Comparison of ENCODE assay signal across 12 mouse cellular contexts in the genomic region with DNA sequence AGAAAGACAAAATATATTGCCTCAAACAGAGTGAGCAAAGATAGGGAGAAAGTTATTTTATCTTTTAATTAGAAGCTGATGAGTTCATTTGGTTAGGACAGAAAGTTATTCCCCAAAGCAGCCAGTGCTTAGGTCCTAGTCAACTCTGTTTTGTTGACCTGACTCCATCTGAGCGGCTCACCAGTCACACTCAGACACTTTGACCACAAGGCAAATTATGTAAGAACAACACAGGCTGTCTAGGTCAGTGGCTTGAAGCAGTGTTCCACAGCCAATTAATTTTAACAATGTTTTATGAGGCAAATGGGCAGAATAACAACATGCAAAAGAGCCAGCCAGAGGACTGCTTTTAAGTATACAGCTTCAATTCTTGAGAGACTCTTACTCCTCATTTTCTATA.
DNase-seq lines count a peak whose midpoint lies in the region.
"Had no signal": no experiment of that assay in that cellular context is flagged by ENCODE, and none has a peak within 500 bp of the region (broad histone marks: within the 10 kb centered on the region; RNA-seq: fewer than 3 reads in every experiment).

No protein-coding gene starts in this region.

- DNase-seq in Muller cell, postnatal 12 days (ENCODE audit: inconsistent ontology term) = peak; percentile 57
- DNase-seq in brain, adult 2 months (ENCODE audit: low read depth, low spot score) = peak; percentile 12
- DNase-seq in kidney, adult 9 months = peak; percentile 84
- peak; percentile 19 for DNase-seq in kidney, postnatal 10 days
- no peak for DNase-seq in layer of hippocampus, postnatal 25 days (ENCODE audit: extremely low spot score in 1 of 2, low spot score in 1 of 2)
- DNase-seq in urinary bladder, postnatal 25 days (ENCODE audit: low spot score) = no peak
- DNase-seq in MN1 (ENCODE audit: low spot score) = no peak
- no peak for DNase-seq in adrenal gland, postnatal 25 days
- DNase-seq: cerebellum, adult 11-12 months; cerebellum, adult 9-10 months; cerebellum, postnatal 25 days; gastrocnemius, postnatal 10 days had no signal

Comparison
In these comparisons a context has a peak if more than half of its experiments do, and no peak if none do; other contexts are left out.
1. DNase-seq: peak in Muller cell, postnatal 12 days (single experiment), brain, adult 2 months (single experiment), kidney, adult 9 months (single experiment) and kidney, postnatal 10 days (single experiment); none in layer of hippocampus, postnatal 25 days (0 of 2), urinary bladder, postnatal 25 days (single experiment), MN1 (single experiment) and adrenal gland, postnatal 25 days (single experiment).